Comparison of ENCODE assay signal across 7 mouse cellular contexts in the genomic region with DNA sequence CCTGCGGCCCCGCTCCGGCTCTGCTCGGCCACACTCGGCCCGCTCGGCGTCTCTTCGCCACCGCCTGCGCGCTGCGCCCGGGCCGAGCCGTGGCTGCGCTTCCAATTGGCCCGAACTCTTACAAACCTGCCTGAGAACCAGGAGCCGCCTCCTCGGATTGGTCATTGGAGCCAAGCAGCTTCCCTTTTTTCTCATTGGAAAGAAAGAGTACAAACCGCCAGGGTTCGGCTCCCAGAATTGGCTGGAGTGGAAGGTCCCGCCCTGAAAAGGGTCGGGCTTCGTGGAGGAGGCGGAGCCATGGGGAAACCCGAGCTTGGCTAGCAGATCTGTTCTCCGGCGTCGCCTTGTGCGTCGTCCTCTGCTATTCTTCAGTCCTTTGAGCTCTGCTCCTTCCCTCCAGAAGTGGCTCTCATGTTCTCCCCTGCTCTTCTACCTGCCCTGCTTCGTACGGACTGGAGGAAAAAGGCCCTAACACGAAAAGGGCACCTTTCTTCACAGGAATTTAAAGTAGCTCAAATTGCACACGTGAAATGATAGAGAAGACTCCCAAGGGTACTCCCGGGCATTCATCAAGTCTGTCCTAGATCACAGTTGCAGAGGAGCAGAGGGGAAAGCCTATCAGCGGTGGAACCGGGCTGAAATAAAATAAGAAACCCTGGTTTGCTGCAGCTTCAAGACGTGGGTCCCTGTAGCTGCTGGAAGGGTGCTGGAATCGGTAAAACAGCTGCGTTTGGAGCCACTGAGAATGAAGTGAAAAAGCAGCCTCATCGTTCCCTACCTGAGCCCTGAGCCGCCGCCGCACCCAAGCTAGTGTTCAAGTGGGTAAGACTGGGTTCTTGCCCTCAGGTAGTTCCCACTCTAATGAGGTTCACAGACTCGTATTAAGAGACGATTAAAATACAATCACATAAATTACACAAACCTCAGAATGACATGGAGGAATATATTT. TPM values are rescaled to one million over a fixed set of nuclear protein-coding genes. Genes with fewer than 3 reads are reported as not detected.
DNase-seq lines count a peak whose midpoint lies in the region; ATAC-seq lines count a peak whose summit lies in the region.

Gene Ppp2r5d, minus strand, starts transcription at position 225 of the 949 bp plus-strand sequence.

- H3K4me2 ChIP-seq in intestine, embryonic 16.5 days (ENCODE audit: low read depth, low read length): peak within 1 kb of the TSS; percentile 79
- H3K4me2 ChIP-seq in midbrain, embryonic 11.5 days: peak within 1 kb of the TSS; percentile 62

- 0 out of 2 replicates have a peak, but pooled peaks cover 2% of the 10 kb centered on the region for H3K36me3 ChIP-seq in intestine, embryonic 16.5 days (ENCODE audit: control insufficient read depth, insufficient read depth, low read length)
- no peaks in the 10 kb centered on the region for H3K36me3 ChIP-seq in midbrain, embryonic 11.5 days (ENCODE audit: control insufficient read depth, insufficient read depth, low read length)

- WGBS in intestine, embryonic 16.5 days: under 1% methylated on average over 48 of the region's 48 CpGs
- WGBS in midbrain, embryonic 11.5 days: 2% methylated on average over 48 of the region's 48 CpGs

- H3K27me3 ChIP-seq in intestine, embryonic 16.5 days (replicated peaks; ENCODE audit: control insufficient read depth, insufficient read depth, low read length): no peaks in the 10 kb centered on the region
- H3K27me3 ChIP-seq in midbrain, embryonic 11.5 days (ENCODE audit: control insufficient read depth, insufficient read depth, low read length): no peaks in the 10 kb centered on the region; the same call in 1 of the 2 replicates

- no peaks in the 10 kb centered on the region for H3K9me3 ChIP-seq in intestine, embryonic 16.5 days (ENCODE audit: control insufficient read depth, low read length)
- no peaks in the 10 kb centered on the region for H3K9me3 ChIP-seq in midbrain, embryonic 11.5 days (ENCODE audit: control insufficient read depth, low read length)

- DNase-seq in adrenal gland, adult 8-10 months: peak; percentile 96
- peak; percentile 97 for DNase-seq in embryo, embryonic 9.5 days (ENCODE audit: extremely low spot score)
- DNase-seq in gastrocnemius, postnatal 4 days (ENCODE audit: low spot score in 2 of 2): peak; percentile 87 to 94
- DNase-seq in left cerebral cortex, postnatal 36 days (ENCODE audit: low spot score in 2 of 2): peak; percentile 95 to 96
- peak; percentile 98 for DNase-seq in midbrain, embryonic 11.5 days (ENCODE audit: low spot score, missing footprints)
- peak; percentile 96 for DNase-seq in skeletal muscle tissue, adult 2 months (ENCODE audit: low read depth, low spot score)

- peaks cover 19% of the 10 kb centered on the region for H3K4me1 ChIP-seq in intestine, embryonic 16.5 days (ENCODE audit: control insufficient read depth, insufficient read depth, low read length)
- H3K4me1 ChIP-seq in midbrain, embryonic 11.5 days (ENCODE audit: control insufficient read depth, insufficient read depth, low read length): peaks cover 19% of the 10 kb centered on the region

- peak within 1 kb of the TSS; percentile 93 for H3K27ac ChIP-seq in intestine, embryonic 16.5 days (ENCODE audit: low read length)
- peak within 1 kb of the TSS; percentile 74 for H3K27ac ChIP-seq in midbrain, embryonic 11.5 days (ENCODE audit: low read depth, low read length)

- intact Hi-C loops in left cerebral cortex, postnatal 36 days (cut with DNase I): no loop called here

- peak; percentile 96 for ATAC-seq in intestine, embryonic 16.5 days
- peak; percentile 96 for ATAC-seq in midbrain, embryonic 11.5 days (ENCODE audit: low FRiP score)

- H3K4me3 ChIP-seq in intestine, embryonic 16.5 days (ENCODE audit: low read length): peak within 1 kb of the TSS; percentile 86
- peak within 1 kb of the TSS; percentile 87 for H3K4me3 ChIP-seq in midbrain, embryonic 11.5 days (ENCODE audit: low read depth, low read length)

- peak within 1 kb of the TSS; percentile 92 for H3K9ac ChIP-seq in intestine, embryonic 16.5 days (ENCODE audit: low read depth, low read length)
- peak within 1 kb of the TSS; percentile 90 for H3K9ac ChIP-seq in midbrain, embryonic 11.5 days (ENCODE audit: low read length)

RNA-seq across cellular contexts. Expression of gene Ppp2r5d, which starts in this region (rescaled TPM):
- total RNA-seq in adrenal gland, adult 8-10 months (2022): 10 to 100 TPM; 41.0 to 47.5 (median 42.6) TPM
- 10 to 100 TPM; 55.4 to 58.1 TPM for total RNA-seq in gastrocnemius, postnatal 4 days (2021)
- 69.7 and 73.4 TPM in 2 replicates for polyA plus RNA-seq in intestine, embryonic 16.5 days (2015; fragmentation: Nextera tagmentation; extraction: Ambion mirVana)
- 10 to 100 TPM; 81.9 to 84.7 TPM for total RNA-seq in left cerebral cortex, postnatal 36 days (2021)
- polyA plus RNA-seq in midbrain, embryonic 11.5 days (2014; fragmentation: Nextera tagmentation; extraction: Ambion mirVana): 106 and 110 TPM in 2 replicates

Comparison
In these comparisons a context has a peak if more than half of its experiments do, and no peak if none do; other contexts are left out.
1. Peak in every context shown above with its lines: DNase-seq, ATAC-seq, H3K4me3 ChIP-seq and H3K27ac ChIP-seq.